Mouse (Mus musculus) thymus, postnatal 14 days (tissue): ENCODE results near the gene Prss41.
"Not testable (repeated sequence)": the region's sequence is repeated elsewhere in the genome, so short reads cannot be mapped to it uniquely, and the experiment has no call there.

Experiments
- DNase-seq: peaks from one replicate; pipeline ENCODE4 v3.0.0; 2021

Gene Prss41

DNA sequence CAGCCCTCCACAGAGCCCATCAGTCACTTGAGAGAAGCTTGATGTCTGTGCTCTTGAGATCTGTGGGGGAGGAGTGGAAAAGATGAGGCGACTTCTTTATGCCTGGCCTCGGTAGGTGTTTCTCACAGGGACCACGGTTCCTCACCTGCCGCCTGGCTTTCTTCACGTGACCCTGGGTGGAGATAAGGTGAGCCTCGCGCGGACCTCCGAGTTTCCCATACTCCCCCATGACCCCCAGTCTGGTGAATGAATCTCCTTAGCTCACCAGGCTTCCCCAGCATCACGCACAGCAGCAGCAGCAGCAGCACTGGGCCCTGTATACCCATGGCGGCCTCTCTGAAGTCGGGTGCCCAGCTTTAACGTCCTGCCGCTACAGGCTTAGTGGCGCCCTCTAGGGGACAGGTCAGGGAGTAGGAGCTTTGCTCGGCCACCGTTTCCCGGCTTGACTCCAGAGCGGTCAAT lies at the start of gene Prss41, which contains the start of gene Prss32:
Prss41 (minus strand) TSS at position 361 of the 462 bp plus-strand sequence.
Prss32 (plus strand) TSS at position 44 of the 462 bp plus-strand sequence.
- DNase-seq: peak; percentile 77

- not testable (repeated sequence) for DNase-seq
Observed at GRCm38 (mm10) chr17:23880576-23880975, 36.6 kb upstream of the Prss41 start, which contains the start of the genes Dcpp1 and Dcpp2. Dcpp1 (plus strand) TSS chr17:23880876. Dcpp2 (plus strand) TSS chr17:23880880.

DNA sequence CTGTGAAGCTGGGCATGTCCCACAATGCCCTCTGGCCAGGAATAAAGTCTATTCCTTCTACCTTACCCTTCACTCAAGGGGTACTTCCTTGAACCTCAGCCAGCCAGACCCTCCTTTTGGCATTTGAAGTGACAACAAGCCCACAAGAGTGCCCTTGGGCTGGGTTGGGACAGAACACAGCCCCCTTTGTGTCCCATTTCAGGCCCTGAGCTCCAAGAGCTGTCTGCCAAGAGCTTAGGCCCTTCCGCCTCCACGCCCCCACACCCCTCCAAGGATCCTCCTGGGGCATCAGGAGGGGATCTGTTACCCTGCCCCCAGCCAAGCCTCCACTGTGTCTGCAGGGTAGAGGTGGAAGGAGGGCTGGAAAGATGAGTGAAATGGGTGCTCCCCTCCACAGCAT lies 33.2 kb upstream of the Prss41 start:
- no peak for DNase-seq

DNA sequence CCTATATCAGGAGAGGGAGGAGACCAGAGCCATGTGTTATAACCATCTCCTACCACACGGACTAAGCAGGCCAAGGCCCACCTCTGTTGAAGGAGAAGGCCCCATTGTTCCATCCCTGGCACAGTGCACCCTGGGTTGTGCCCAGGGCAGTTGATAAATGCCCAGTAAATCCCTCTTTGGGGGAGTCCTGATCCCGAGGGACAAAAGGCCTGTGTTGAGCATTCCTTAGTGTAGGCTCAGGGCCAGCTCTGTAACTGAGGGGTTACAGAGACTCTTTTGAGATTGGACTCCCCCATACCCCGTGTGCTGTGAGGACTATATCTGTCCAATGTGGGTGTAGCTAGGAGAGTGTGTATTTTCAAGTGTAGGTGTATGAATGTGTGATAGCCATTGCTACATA lies 32.8 kb upstream of the Prss41 start:
- no peak for DNase-seq

- no peak for DNase-seq
Observed at GRCm38 (mm10) chr17:23873884-23874856, 30.2 kb upstream of the Prss41 start.

- no peak for DNase-seq
Observed at GRCm38 (mm10) chr17:23868513-23868912, 24.5 kb upstream of the Prss41 start.

DNA sequence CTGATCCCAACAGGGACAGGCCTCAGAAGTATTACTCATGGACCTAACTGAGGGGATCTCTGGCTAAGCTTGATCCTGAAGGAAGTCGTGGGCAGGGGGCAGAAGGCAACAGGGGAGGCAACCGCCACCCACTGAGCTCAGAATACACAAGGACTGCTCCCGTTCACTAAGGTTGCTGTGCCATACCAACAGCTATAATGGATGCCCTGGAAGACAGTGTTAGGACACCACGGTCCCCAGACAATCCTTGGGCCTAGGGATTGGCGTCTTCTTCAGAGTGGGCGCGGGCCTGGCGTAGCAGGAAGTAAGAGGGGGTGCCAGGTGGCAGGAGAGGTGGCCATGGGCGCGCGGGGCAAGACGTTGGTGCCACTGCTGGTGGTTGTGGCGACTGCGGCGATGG lies 23.8 kb upstream of the Prss41 start, which contains the start of gene Prss21:
Prss21 (plus strand) TSS at position 301 of the 400 bp plus-strand sequence.
- no peak for DNase-seq

- no peak for DNase-seq
Observed at GRCm38 (mm10) chr17:23862926-23863325, 19.0 kb upstream of the Prss41 start.

GRCm38 (mm10) chr17:23857913-23858312 lies 13.9 kb upstream of the Prss41 start:
- DNase-seq: no peak

DNA sequence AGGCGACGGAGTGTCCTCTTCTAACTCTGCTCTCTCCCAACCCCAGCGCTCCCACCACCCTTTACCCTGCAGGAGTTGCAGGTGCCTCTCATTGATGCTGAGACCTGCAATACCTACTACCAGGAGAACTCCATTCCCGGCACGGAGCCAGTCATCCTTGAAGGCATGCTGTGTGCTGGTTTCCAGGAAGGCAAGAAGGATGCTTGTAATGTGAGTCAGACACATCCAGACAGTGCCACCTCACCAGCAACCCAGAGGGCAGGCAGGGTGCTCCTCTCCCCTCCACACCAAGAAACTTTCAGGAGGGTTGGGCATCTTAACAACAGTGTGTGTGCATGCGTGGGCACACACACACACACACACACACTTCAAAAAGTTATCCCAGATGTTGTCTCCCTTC lies 13.2 kb upstream of the Prss41 start:
- DNase-seq: no peak

DNA sequence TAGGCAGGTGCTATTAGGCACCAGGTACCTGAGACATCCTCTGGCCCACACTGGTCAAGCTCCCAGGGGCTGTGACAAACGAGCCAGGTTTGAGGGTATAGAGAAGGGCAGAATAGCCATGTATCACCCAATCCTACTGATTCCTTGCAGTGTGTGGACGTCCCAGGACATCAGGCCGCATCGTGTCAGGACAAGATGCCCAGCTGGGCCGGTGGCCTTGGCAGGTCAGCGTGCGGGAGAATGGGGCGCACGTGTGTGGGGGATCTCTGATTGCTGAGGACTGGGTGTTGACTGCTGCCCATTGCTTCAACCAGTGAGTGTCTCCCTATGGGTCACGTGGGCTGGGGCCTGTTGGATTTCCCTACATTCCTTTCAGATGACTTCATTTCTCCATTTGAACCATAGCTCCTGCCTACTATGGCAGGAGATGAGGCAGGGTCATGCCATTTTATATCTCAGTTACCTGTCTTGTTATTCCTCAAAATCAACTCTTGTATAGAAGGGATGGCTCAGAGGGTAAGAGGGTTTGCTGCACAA lies 10.3 kb upstream of the Prss41 start:
- no peak for DNase-seq

GRCm38 (mm10) chr17:23853292-23853691 lies 9.3 kb upstream of the Prss41 start:
- peak; percentile 74 for DNase-seq

DNA sequence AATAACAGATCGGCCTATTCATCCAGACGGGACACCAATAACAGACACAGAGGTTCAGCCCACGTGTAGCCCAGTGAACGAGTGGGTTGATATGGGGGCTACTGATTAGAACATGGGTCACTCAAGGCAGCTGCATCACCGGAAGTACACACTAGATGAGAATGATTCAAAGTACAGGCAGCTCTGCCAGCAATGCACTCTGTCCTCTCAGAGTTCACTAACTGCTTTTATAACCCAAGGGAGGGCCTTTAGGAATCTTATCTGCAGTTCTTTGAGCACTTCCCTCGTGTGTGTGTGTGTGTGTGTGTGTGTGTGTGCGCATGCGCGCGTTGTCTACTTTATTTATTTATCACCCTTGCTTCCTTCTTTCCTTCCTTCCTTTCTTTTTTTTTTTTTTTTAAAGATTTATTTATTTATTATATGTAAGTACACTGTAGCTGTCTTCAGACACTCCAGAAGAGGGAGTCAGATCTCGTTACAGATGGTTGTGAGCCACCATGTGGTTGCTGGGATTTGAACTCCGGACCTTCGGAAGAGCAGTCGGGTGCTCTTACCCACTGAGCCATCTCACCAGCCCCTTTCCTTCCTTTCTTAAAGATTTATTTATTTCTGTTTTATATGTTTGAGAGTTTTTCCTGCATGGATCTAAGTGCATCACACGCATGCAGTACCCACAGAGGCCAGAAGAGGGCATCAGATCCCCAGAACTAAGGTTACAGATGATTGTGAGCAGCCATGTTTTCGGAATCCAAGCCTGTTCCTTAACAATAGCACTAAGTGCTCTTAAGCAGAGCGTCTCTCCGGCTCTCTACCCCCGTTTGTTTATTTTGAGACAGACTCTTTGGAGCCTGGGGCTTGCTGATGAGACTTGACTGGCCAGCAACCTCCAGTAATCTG lies 7.1 kb upstream of the Prss41 start:
- peak; percentile 61 for DNase-seq

DNA sequence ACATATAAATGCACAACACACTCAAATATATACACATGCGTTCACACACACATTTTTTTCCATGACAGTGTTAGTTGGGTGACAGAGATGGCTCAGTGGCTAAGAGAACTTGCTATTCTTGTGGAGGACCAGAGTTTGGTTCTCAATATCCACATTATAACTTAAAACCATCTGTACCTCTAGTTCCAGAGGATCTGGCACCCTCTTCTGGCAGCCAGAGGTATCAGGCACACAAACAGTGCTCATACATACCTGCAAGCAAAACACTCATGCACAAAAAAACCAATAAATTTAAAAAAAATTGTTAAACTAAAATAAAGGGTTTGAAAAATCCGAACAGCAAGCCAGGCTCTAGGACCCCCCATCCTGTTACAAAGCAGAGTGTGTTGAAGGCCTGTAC lies 6.1 kb upstream of the Prss41 start:
- no peak for DNase-seq

- no peak for DNase-seq
Observed at GRCm38 (mm10) chr17:23843141-23843811, 696 bp downstream of the Prss41 start.

DNA sequence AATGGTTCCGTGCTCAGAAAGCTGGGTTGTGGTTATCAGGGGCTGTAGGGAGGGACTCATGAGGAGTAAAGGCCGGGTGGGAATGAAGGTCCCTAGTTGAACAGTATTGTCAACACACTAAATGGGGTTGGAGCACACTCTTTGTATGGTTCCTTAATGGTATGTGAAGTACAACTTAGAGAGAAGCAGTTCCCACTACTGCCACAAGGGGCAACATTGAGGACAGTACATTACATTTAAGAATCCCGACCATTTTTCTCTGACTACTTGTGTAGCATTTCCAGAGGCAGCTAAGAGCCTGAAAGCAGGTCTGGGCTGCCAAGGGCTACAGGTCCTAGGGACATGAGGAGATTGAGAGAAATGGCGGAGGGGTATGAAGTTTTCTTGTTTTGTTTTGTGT lies 2.8 kb downstream of the Prss41 start:
- peak; percentile 75 for DNase-seq

DNA sequence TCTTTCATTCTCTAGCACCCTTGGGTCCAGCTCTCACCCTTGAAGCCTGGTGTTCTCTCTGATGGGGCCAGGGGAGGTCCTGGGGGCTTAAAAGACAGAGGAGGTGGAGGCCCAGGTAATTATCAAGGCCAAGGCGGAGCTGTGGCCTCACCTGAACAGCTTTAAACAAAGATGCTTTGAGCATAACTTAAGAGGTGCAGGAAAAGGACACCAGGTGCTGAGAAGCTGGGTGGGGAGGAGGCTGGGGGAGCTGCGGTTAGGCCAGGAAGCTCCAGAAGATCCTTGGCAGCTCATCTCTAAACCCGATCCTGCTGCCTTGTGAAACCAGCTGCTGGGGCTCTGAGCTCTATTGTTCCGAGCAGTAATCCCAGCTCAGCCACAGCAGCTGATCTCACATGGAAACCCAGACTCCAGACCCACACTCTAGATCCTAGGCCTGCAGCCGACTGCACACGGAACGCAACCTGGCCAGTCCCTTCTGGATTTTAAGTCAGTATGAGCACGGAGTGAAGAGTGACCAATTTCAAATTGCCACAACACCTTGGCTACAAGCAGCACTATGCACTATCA lies 7.9 kb downstream of the Prss41 start, which contains the start of gene Prss33:
Prss33 (minus strand) TSS at position 51 of the 570 bp plus-strand sequence.
- DNase-seq: no peak

DNA sequence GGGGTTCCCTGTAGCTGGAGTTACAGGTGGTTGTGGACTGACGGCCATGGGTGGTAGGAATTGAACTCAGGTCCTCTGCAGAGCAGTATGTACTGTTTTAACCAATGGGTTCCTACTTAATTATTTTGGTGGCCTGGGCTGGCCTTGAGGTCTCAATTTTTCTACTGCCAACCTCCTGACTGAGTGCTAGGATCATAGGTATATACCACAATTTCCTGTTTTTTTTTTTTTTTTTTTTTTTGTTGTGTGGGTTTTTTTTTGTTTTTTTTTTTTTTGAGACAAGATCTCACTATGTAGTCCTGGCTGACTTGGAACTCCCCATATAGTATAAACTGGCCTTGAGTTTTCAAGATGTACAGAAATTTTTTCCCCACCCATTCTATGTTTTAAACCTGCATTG lies 12.8 kb downstream of the Prss41 start:
- peak; percentile 8 for DNase-seq

DNA sequence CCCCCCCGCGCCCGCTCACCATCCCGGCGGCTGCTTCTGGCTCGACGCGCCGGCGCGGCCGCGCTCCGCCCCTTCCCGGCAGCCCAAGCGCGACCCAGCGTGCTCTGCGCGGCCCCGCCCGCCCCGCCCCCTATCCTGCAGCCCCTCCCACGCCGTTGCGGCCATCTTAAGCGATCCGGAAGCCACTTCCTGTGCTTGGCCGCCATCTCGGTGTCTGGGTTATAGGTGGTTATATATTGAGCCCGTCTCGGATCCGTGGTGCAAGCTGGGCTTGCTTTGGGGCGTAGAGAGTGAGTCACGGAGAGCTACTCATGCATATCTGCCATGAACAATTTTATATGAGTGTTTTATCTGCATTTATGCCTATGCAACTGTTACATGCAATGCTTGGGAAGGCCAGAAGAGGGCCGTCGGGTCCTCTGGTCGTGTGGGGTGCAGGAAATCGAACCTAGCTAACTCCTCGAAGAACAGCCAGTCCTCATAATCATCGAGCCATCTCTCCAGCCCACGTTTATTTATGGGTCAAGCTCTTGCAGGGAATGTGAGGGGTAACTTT lies 14.8 kb downstream of the Prss41 start, which contains the start of gene Elob:
Elob (minus strand) TSS at position 73 of the 556 bp plus-strand sequence.
- peak; percentile 87 for DNase-seq

DNA sequence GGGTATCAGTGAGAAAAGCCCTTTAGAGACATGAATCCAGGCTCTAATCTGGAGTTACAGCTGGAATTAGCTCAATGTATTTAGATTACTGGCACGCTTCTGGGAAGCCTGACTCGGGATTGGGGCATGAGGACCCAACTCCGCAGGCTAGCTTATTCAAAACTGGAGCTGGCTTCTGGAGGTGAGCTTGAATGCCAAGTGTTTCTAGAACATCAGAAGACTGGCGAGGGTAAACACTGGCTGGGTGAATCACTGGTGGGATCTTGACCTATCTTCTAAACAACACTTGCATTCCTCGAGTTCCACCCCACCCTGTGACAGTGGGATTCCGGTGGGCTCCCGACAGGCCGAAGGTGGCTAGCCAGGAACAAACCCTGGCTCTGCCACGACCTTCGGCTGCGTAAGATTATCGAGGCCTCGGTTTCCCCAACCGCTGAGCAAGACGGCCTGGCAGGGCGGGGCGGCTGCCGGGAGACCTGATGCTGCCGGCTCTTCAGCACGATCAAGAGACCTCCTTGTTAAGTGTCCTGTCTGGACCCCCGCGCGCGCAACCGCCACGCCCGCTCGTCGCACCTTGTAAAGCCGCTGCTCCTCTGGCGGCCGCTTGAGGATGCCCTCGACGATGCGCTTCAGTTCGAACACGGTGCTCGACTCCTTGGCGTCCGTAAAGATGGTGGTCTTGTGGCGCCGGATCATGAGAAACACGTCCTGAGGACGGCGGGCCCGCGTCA lies 15.5 kb downstream of the Prss41 start:
- peak; percentile 78 for DNase-seq
